Mouse (Mus musculus): Measurements from ENCODE around the gene Brsk1.

Brsk1 gene

GRCm38 (mm10) chr7:4669156-4669555 lies 21.2 kb upstream of the Brsk1 start:
- no peak for DNase-seq (ENCODE audit: low read depth, low spot score)

- DNase-seq (ENCODE audit: low read depth, low spot score) = no peak
These were observed 19.6 kb upstream of the Brsk1 start for GRCm38 (mm10) chr7:4670655-4671255.

- peak; percentile 54 for DNase-seq (ENCODE audit: low read depth, low spot score)
These were observed 18.4 kb upstream of the Brsk1 start for GRCm38 (mm10) chr7:4671956-4672355.

- DNase-seq (ENCODE audit: low read depth, low spot score) = no peak
These were observed 16.2 kb upstream of the Brsk1 start for GRCm38 (mm10) chr7:4674114-4674731.

GRCm38 (mm10) chr7:4675200-4675599 lies 15.2 kb upstream of the Brsk1 start:
- no peak for DNase-seq (ENCODE audit: low read depth, low spot score)

- no peak for DNase-seq (ENCODE audit: low read depth, low spot score)
These were observed 7.1 kb upstream of the Brsk1 start for GRCm38 (mm10) chr7:4683307-4683706.

GRCm38 (mm10) chr7:4684203-4684602 lies 6.2 kb upstream of the Brsk1 start:
- DNase-seq (ENCODE audit: low read depth, low spot score) = no peak

GRCm38 (mm10) chr7:4684632-4685417 lies 5.6 kb upstream of the Brsk1 start, which contains the start of gene Hspbp1:
Hspbp1 (minus strand) TSS chr7:4685068.
- peak; percentile 99 for DNase-seq (ENCODE audit: low read depth, low spot score)

- peak; percentile 62 for DNase-seq (ENCODE audit: low read depth, low spot score)
These were observed 698 bp downstream of the Brsk1 start for GRCm38 (mm10) chr7:4690951-4691653.

GRCm38 (mm10) chr7:4693004-4693403 lies 2.6 kb downstream of the Brsk1 start:
- DNase-seq (ENCODE audit: low read depth, low spot score) = no peak

- no peak for DNase-seq (ENCODE audit: low read depth, low spot score)
These were observed 11.9 kb downstream of the Brsk1 start for GRCm38 (mm10) chr7:4702334-4702733.

GRCm38 (mm10) chr7:4703195-4703594 lies 12.8 kb downstream of the Brsk1 start:
- no peak for DNase-seq (ENCODE audit: low read depth, low spot score)

- DNase-seq (ENCODE audit: low read depth, low spot score) = peak; percentile 43
These were observed 14.7 kb downstream of the Brsk1 start for GRCm38 (mm10) chr7:4705098-4705497.

- no peak for DNase-seq (ENCODE audit: low read depth, low spot score)
These were observed 22.2 kb downstream of the Brsk1 start for GRCm38 (mm10) chr7:4712594-4712993.

- no peak for DNase-seq (ENCODE audit: low read depth, low spot score)
These were observed 26.6 kb downstream of the Brsk1 start for GRCm38 (mm10) chr7:4716955-4717354.

- DNase-seq (ENCODE audit: low read depth, low spot score) = no peak
These were observed 28.9 kb downstream of the Brsk1 start for GRCm38 (mm10) chr7:4719276-4719675.

- DNase-seq (ENCODE audit: low read depth, low spot score) = peak; percentile 73
These were observed 33.1 kb downstream of the Brsk1 start for GRCm38 (mm10) chr7:4723508-4723907.

- no peak for DNase-seq (ENCODE audit: low read depth, low spot score)
These were observed 34.0 kb downstream of the Brsk1 start for GRCm38 (mm10) chr7:4724359-4724758.

- no peak for DNase-seq (ENCODE audit: low read depth, low spot score)
These were observed 34.8 kb downstream of the Brsk1 start, which contains the start of gene Tmem150b for GRCm38 (mm10) chr7:4725169-4725568. Tmem150b (minus strand) TSS chr7:4725249.

- DNase-seq (ENCODE audit: low read depth, low spot score) = no peak
These were observed 40.7 kb downstream of the Brsk1 start for GRCm38 (mm10) chr7:4731090-4731489.

- DNase-seq (ENCODE audit: low read depth, low spot score) = no peak
These were observed 42.6 kb downstream of the Brsk1 start for GRCm38 (mm10) chr7:4732968-4733392.

GRCm38 (mm10) chr7:4739041-4739543 lies 48.7 kb downstream of the Brsk1 start:
- DNase-seq (ENCODE audit: low read depth, low spot score) = no peak

Data from brain, adult 2 months (tissue).